Mouse (Mus musculus) ES-E14 (cell line): ENCODE measurements at regions not wholly inside any gene's neighbourhood (a gene's known extent, or its start where the extent isn't known, plus 50 kb on each side); places are given as distances from the start of the nearest gene placed in this dataset.

Experiments
- DNase-seq: peaks from one replicate; pipeline ENCODE4 v3.0.0-alpha.2; 2013; ENCODE audit warnings: low read depth, low spot score
- H3K27ac ChIP-seq: 2 replicates; pipeline ENCODE4 v1.5.1; 2012; ENCODE audit warnings: low read depth, mild to moderate bottlenecking, low read length, moderate library complexity, mixed read lengths; ENCODE audit not compliant: poor library complexity, insufficient read depth, severe bottlenecking
- H3K36me3 ChIP-seq: 2 replicates; pipeline ENCODE4 v1.6.1; 2012; ENCODE audit warnings: mild to moderate bottlenecking, low read length, moderate library complexity, mixed read lengths; ENCODE audit not compliant: control insufficient read depth, poor library complexity, insufficient read depth, severe bottlenecking
- H3K4me1 ChIP-seq, 2 experiments: fragments of 150-350 bp in 1 of 2; sonication (generic) in 1 of 2; 2 replicates each; pipeline ENCODE4 v1.6.1; 2012; ENCODE audit warnings: low read length in 2 of 2, mild to moderate bottlenecking in 1 of 2, mixed read lengths in 1 of 2; ENCODE audit not compliant: control insufficient read depth in 2 of 2, insufficient read depth in 2 of 2, poor library complexity in 1 of 2
- H3K4me3 ChIP-seq, 2 experiments: fragments of 150-350 bp in 1 of 2; sonication (generic) in 1 of 2; 2 replicates each; pipeline ENCODE4 v1.5.1; 2012; ENCODE audit warnings: low read length in 2 of 2, low read depth in 1 of 2, mild to moderate bottlenecking in 1 of 2, mixed read lengths in 1 of 2; ENCODE audit not compliant: insufficient read depth in 1 of 2, poor library complexity in 1 of 2, severe bottlenecking in 1 of 2
- H3K9ac ChIP-seq: 2 replicates; pipeline ENCODE4 v1.6.1; 2012; ENCODE audit warnings: low read depth, mild to moderate bottlenecking, low read length, mixed read lengths; ENCODE audit not compliant: poor library complexity, insufficient read depth, severe bottlenecking
- H3K9me3 ChIP-seq: fragments of 150-350 bp; sonication (generic); 2 replicates; pipeline ENCODE4 v1.6.1; 2012; ENCODE audit warnings: low read depth, mild to moderate bottlenecking, low read length; ENCODE audit not compliant: control insufficient read depth, insufficient read depth
- CHD2 ChIP-seq: IDR thresholded peaks from 2 replicates; pipeline ENCODE4 v1.6.1; 2014; ENCODE audit warnings: mild to moderate bottlenecking, low read depth, low read length, inconsistent platforms
- HCFC1 ChIP-seq: IDR thresholded peaks from 2 replicates; pipeline ENCODE4 v1.6.1; 2012; ENCODE audit warnings: low read length, inconsistent platforms, borderline replicate concordance; ENCODE audit not compliant: insufficient read depth
- MAFK ChIP-seq: IDR thresholded peaks from 2 replicates; pipeline ENCODE4 v1.6.1; 2014; ENCODE audit warnings: mild to moderate bottlenecking, low read depth, low read length, inconsistent platforms; ENCODE audit not compliant: insufficient read depth
- ZC3H11A ChIP-seq: IDR thresholded peaks from 2 replicates; pipeline ENCODE4 v1.6.1; 2012; ENCODE audit warnings: low read depth, mild to moderate bottlenecking, inconsistent platforms, low read length, borderline replicate concordance
- ZNF384 ChIP-seq: IDR thresholded peaks from 2 replicates; pipeline ENCODE4 v1.6.1; 2012; ENCODE audit warnings: low read depth, low read length, inconsistent platforms
- in situ Hi-C, 2 experiments: fragments of 600-800 bp; cut with MboI; formaldehyde crosslinking; loops; one replicate each; pipeline ENCODE4 v1.15.1; 2025; ENCODE audit warnings: low sequenced_read_pairs in 2 of 2, inconsistent platforms in 1 of 2; ENCODE audit not compliant: unreplicated experiment in 2 of 2

GRCm38 (mm10) chr15:59852271-59853000 lies 164.0 kb downstream of the 4933412E24Rik start:
- no peak for TF ChIP-seq HCFC1
- no peak for TF ChIP-seq CHD2
- no peak for TF ChIP-seq MAFK
- no peak for TF ChIP-seq ZNF384
- TF ChIP-seq ZC3H11A, result no peak
- no peaks in the 10 kb centered on the region for H3K4me1 ChIP-seq
- no peak for DNase-seq
- H3K9ac ChIP-seq, result no peak overlapping the region
- no peaks in the 10 kb centered on the region for H3K9me3 ChIP-seq
- H3K27ac ChIP-seq, result no peak overlapping the region
- in situ Hi-C loops, result no loop called here
- H3K4me3 ChIP-seq, result no peak overlapping the region
- no peaks in the 10 kb centered on the region for H3K36me3 ChIP-seq

GRCm38 (mm10) chr15:59845158-59845739 lies 171.2 kb downstream of the 4933412E24Rik start:
- no peak overlapping the region for H3K9ac ChIP-seq
- in situ Hi-C loops, result no loop called here
- no peak for TF ChIP-seq ZNF384
- no peak for TF ChIP-seq HCFC1
- TF ChIP-seq CHD2, result no peak
- TF ChIP-seq MAFK, result no peak
- no peak for TF ChIP-seq ZC3H11A
- no peaks in the 10 kb centered on the region for H3K4me1 ChIP-seq
- no peak for DNase-seq
- no peak overlapping the region for H3K4me3 ChIP-seq
- H3K27ac ChIP-seq, result no peak overlapping the region
- no peaks in the 10 kb centered on the region for H3K36me3 ChIP-seq
- no peaks in the 10 kb centered on the region for H3K9me3 ChIP-seq

- Histone ChIP-seq H3K27ac (no peak overlapping the region), H3K9ac (no peak overlapping the region), H3K9me3 (no peaks in the 10 kb centered on the region), H3K4me1 (no peaks in the 10 kb centered on the region; a peak in 1 of 4 replicates), H3K4me3 (no peak overlapping the region), H3K36me3 (no peaks in the 10 kb centered on the region)
- TF ChIP-seq ZNF384 (no peak), HCFC1 (no peak), MAFK (no peak), CHD2 (no peak), ZC3H11A (no peak)
- in situ Hi-C loops, result no loop called here
- no peak for DNase-seq
Measured at GRCm38 (mm10) chr15:59836631-59837030, 179.8 kb downstream of the 4933412E24Rik start.

- no peak overlapping the region for H3K27ac ChIP-seq
- H3K36me3 ChIP-seq, result no peaks in the 10 kb centered on the region
- H3K4me1 ChIP-seq, result no peaks in the 10 kb centered on the region; a peak in 1 of 4 replicates
- H3K9ac ChIP-seq, result no peak overlapping the region
- DNase-seq, result no peak
- no peaks in the 10 kb centered on the region for H3K9me3 ChIP-seq
- TF ChIP-seq HCFC1, result no peak
- TF ChIP-seq ZNF384, result no peak
- no peak for TF ChIP-seq CHD2
- no peak for TF ChIP-seq MAFK
- no peak for TF ChIP-seq ZC3H11A
- in situ Hi-C loops, result no loop called here
- no peak overlapping the region for H3K4me3 ChIP-seq
Measured at GRCm38 (mm10) chr15:59833232-59833631, 183.2 kb downstream of the 4933412E24Rik start.

- DNase-seq, result no peak
- Histone ChIP-seq H3K36me3 (no peaks in the 10 kb centered on the region), H3K4me1 (no peaks in the 10 kb centered on the region; a peak in 1 of 4 replicates), H3K27ac (no peak overlapping the region), H3K9ac (no peak overlapping the region), H3K9me3 (no peaks in the 10 kb centered on the region), H3K4me3 (no peak overlapping the region)
- no peak for TF ChIP-seq CHD2
- no peak for TF ChIP-seq ZNF384
- TF ChIP-seq MAFK, result no peak
- no peak for TF ChIP-seq HCFC1
- TF ChIP-seq ZC3H11A, result no peak
- in situ Hi-C loops, result no loop called here
Measured at GRCm38 (mm10) chr15:59831481-59831880, 184.9 kb downstream of the 4933412E24Rik start.
